Mouse (Mus musculus) neural tube, embryonic 11.5 days (tissue): ENCODE measurements at regions not wholly inside any gene's neighbourhood (a gene's known extent, or its start where the extent isn't known, plus 50 kb on each side); places are given as distances from the start of the nearest gene placed in this dataset.

Source experiments
- ATAC-seq: fragments of 200-750 bp; cut with Nextera tagmentation; 2 replicates; pipeline ENCODE4 v1.8.0; 2017; ENCODE audit warnings: moderate number of reproducible peaks, mild to moderate bottlenecking, moderate TSS enrichment, moderate library complexity; ENCODE audit not compliant: insufficient read depth, low FRiP score, low TSS enrichment
- DNase-seq: peaks from one replicate; pipeline ENCODE4 v3.0.0-alpha.2; 2015; ENCODE audit warnings: low spot score
- H3K27ac ChIP-seq: fragments of 300-500 bp; sonication (generic); 2 replicates; pipeline ENCODE4 v1.5.1; 2014; ENCODE audit warnings: low read depth, mild to moderate bottlenecking, low read length
- H3K27me3 ChIP-seq: fragments of 300-500 bp; sonication (generic); 2 replicates; pipeline ENCODE4 v1.6.1; 2014; ENCODE audit warnings: mild to moderate bottlenecking, low read length, mixed read lengths; ENCODE audit not compliant: control insufficient read depth, insufficient read depth
- H3K36me3 ChIP-seq: fragments of 300-500 bp; sonication (generic); 2 replicates; pipeline ENCODE4 v1.6.1; 2014; ENCODE audit warnings: mild to moderate bottlenecking, low read length, moderate library complexity, mixed read lengths; ENCODE audit not compliant: control insufficient read depth, insufficient read depth
- H3K4me1 ChIP-seq: fragments of 300-500 bp; sonication (generic); 2 replicates; pipeline ENCODE4 v1.6.1; 2014; ENCODE audit warnings: low read length, mixed read lengths; ENCODE audit not compliant: control insufficient read depth, insufficient read depth
- H3K4me2 ChIP-seq: fragments of 300-500 bp; sonication (generic); 2 replicates; pipeline ENCODE4 v1.6.1; 2014; ENCODE audit warnings: low read depth, mild to moderate bottlenecking, moderate library complexity
- H3K4me3 ChIP-seq: fragments of 300-500 bp; sonication (generic); 2 replicates; pipeline ENCODE4 v1.5.1; 2014; ENCODE audit warnings: low read depth, low read length
- H3K9ac ChIP-seq: fragments of 300-500 bp; sonication (generic); 2 replicates; pipeline ENCODE4 v1.6.1; 2014; ENCODE audit warnings: mild to moderate bottlenecking, low read length
- H3K9me3 ChIP-seq: fragments of 300-500 bp; sonication (generic); 2 replicates; pipeline ENCODE4 v1.6.1; 2016; ENCODE audit warnings: low read length; ENCODE audit not compliant: control insufficient read depth
- WGBS: fragments of 180-500 bp; shearing (Covaris S2); extraction: QIAGEN DNeasy Blood & Tissue Kit; methylation state at CpG from one replicate; pipeline ENCODE4 v1.1.7; 2014; 5-methylcytosine and 5-hydroxymethylcytosine counted together

- WGBS, result 88% methylated on average over 2 of the region's 2 CpGs
- ATAC-seq, result no peak
- H3K27ac ChIP-seq, result no peak overlapping the region
These were observed 184.2 kb upstream of the Nmur2 start for GRCm38 (mm10) chr11:56224999-56225398.

GRCm38 (mm10) chr11:56215706-56216105, 174.9 kb upstream of the Nmur2 start:
- Histone ChIP-seq H3K27ac (no peak overlapping the region), H3K36me3 (no peaks in the 10 kb centered on the region), H3K27me3 (no peaks in the 10 kb centered on the region), H3K4me2 (no peak overlapping the region), H3K9ac (no peak overlapping the region), H3K9me3 (no peaks in the 10 kb centered on the region), H3K4me3 (no peak overlapping the region), H3K4me1 (no peaks in the 10 kb centered on the region)
- 78% methylated on average over 2 of the region's 2 CpGs for WGBS
- DNase-seq (no peak), ATAC-seq (no peak)

More at GRCm38 (mm10) chr11:56224999-56225398, 184.2 kb upstream of the Nmur2 start:
- Histone ChIP-seq H3K27me3 (no peaks in the 10 kb centered on the region), H3K4me2 (no peak overlapping the region), H3K9ac (no peak overlapping the region), H3K9me3 (no peaks in the 10 kb centered on the region), H3K4me3 (no peak overlapping the region), H3K36me3 (no peaks in the 10 kb centered on the region), H3K4me1 (no peaks in the 10 kb centered on the region)
- no peak for DNase-seq

- Histone ChIP-seq H3K9ac (no peak overlapping the region), H3K9me3 (no peaks in the 10 kb centered on the region), H3K4me2 (no peak overlapping the region), H3K4me1 (no peaks in the 10 kb centered on the region), H3K36me3 (no peaks in the 10 kb centered on the region), H3K27ac (no peak overlapping the region), H3K4me3 (no peak overlapping the region), H3K27me3 (no peaks in the 10 kb centered on the region)
- 92% methylated on average over 3 of the region's 3 CpGs for WGBS
- ATAC-seq (no peak), DNase-seq (no peak)
These were observed 161.0 kb upstream of the Nmur2 start for GRCm38 (mm10) chr11:56201844-56202243.

GRCm38 (mm10) chr11:56195316-56195715, 154.5 kb upstream of the Nmur2 start:
- H3K4me1 ChIP-seq, result no peaks in the 10 kb centered on the region

DNA sequence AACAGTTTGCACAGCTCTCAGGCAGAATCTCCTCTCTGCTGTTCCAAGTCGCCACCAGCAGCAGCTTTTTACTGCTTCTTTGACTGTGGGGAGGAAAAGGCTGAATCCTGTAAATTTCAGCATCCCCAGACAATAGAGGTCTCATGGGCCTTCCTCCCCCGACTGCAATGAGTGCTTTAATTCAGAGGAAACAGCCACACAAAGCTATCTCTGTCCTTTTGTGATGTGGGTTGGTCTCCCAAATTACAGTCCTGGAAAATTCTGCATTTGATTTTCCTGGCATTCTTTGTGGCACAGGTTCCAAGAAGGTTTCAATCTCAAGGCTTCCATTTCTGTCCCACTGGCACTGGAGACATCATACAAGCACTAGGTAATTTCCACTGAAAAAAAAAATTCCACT, 152.6 kb upstream of the Nmur2 start:
- no peak overlapping the region for H3K4me3 ChIP-seq
- DNase-seq (no peak), ATAC-seq (no peak)
- H3K27ac ChIP-seq, result no peak overlapping the region
- H3K4me1 ChIP-seq, result no peaks in the 10 kb centered on the region
- H3K36me3 ChIP-seq, result no peaks in the 10 kb centered on the region
- H3K27me3 ChIP-seq, result no peaks in the 10 kb centered on the region
- no peak overlapping the region for H3K4me2 ChIP-seq
- 44% methylated on average over 2 of the region's 2 CpGs for WGBS
- H3K9ac ChIP-seq, result no peak overlapping the region
- no peaks in the 10 kb centered on the region for H3K9me3 ChIP-seq

More at GRCm38 (mm10) chr11:56195316-56195715, 154.5 kb upstream of the Nmur2 start:
- Histone ChIP-seq H3K4me2 (no peak overlapping the region), H3K4me3 (no peak overlapping the region), H3K36me3 (no peaks in the 10 kb centered on the region), H3K9ac (no peak overlapping the region), H3K27me3 (no peaks in the 10 kb centered on the region), H3K27ac (no peak overlapping the region), H3K9me3 (no peaks in the 10 kb centered on the region)
- WGBS, result 83% methylated on average over 3 of the region's 3 CpGs
- ATAC-seq (no peak), DNase-seq (no peak)

GRCm38 (mm10) chr11:56173895-56174294, 133.1 kb upstream of the Nmur2 start:
- DNase-seq, result no peak
- no peaks in the 10 kb centered on the region for H3K4me1 ChIP-seq
- H3K36me3 ChIP-seq, result no peaks in the 10 kb centered on the region

DNA sequence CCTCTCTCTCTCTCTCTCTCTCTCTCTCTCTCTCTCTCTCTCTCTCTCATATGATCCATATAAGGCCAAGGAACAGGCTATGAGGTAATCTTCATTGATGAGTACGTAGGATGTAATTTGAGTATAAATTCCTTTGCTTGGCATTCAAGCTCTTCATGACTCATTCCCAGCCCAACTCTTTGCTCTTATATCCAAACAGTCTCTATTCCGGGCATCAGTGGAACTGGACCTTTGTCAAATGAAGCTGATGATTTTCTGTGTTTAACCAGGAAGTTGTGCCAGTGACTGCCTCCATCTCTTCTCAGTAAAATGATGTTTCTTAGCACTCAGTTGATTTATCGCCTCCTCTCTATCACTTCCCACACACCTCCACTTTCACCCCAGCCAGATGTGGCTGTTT, 132.4 kb upstream of the Nmur2 start:
- Histone ChIP-seq H3K27ac (no peak overlapping the region), H3K9me3 (no peaks in the 10 kb centered on the region), H3K4me2 (no peak overlapping the region), H3K27me3 (no peaks in the 10 kb centered on the region), H3K4me1 (no peaks in the 10 kb centered on the region), H3K36me3 (no peaks in the 10 kb centered on the region), H3K9ac (no peak overlapping the region), H3K4me3 (no peak overlapping the region)
- no peak for DNase-seq
- WGBS, result 90% methylated on average over 3 of the region's 3 CpGs
- ATAC-seq, result no peak

More at GRCm38 (mm10) chr11:56173895-56174294, 133.1 kb upstream of the Nmur2 start:
- Histone ChIP-seq H3K4me3 (no peak overlapping the region), H3K9ac (no peak overlapping the region), H3K27me3 (no peaks in the 10 kb centered on the region), H3K4me2 (no peak overlapping the region), H3K9me3 (no peaks in the 10 kb centered on the region), H3K27ac (no peak overlapping the region)
- 93% methylated on average over 1 of the region's 1 CpGs for WGBS
- ATAC-seq, result no peak

DNA sequence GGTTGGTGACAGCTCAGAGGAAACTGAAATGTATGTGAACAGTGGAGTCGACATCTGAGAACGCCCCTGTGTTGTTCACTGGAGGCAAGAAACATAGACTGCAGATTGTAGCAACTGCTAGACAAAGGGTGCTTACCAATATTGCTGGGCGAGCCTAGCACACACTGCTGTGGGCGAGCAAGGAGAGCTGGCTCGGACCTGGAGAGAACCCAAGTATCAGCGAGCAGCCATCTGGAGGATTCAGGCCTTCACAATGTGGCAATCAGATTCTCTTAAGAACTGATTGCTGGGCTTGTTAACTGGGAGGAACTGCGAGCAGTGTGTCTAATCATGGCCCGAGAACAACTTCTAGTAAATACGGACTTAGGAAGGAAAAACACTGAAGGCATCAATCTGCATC, 128.8 kb upstream of the Nmur2 start:
- Histone ChIP-seq H3K27me3 (no peaks in the 10 kb centered on the region), H3K4me3 (no peak overlapping the region), H3K4me2 (no peak overlapping the region), H3K9ac (no peak overlapping the region), H3K27ac (no peak overlapping the region), H3K9me3 (no peaks in the 10 kb centered on the region), H3K36me3 (no peaks in the 10 kb centered on the region), H3K4me1 (no peaks in the 10 kb centered on the region)
- 80% methylated on average over 9 of the region's 9 CpGs for WGBS
- ATAC-seq, result no peak
- no peak for DNase-seq

- Histone ChIP-seq H3K4me2 (no peak overlapping the region), H3K4me1 (no peaks in the 10 kb centered on the region), H3K27me3 (no peaks in the 10 kb centered on the region), H3K9me3 (no peaks in the 10 kb centered on the region), H3K9ac (no peak overlapping the region), H3K4me3 (no peak overlapping the region), H3K27ac (no peak overlapping the region), H3K36me3 (no peaks in the 10 kb centered on the region)
- DNase-seq (no peak), ATAC-seq (no peak)
- 69% methylated on average over 2 of the region's 2 CpGs for WGBS
These were observed 126.0 kb upstream of the Nmur2 start for GRCm38 (mm10) chr11:56166849-56167248.
